Mouse (Mus musculus) E14TG2a.4 (cell line): ENCODE results near the gene Fn1.

Source experiments
- CTCF ChIP-seq: conservative IDR thresholded peaks from 2 replicates; pipeline ENCODE4 v1.5.1; 2014; ENCODE audit warnings: low read length
- NANOG ChIP-seq: IDR thresholded peaks from 2 replicates; pipeline ENCODE4 v1.6.1; 2014; ENCODE audit warnings: borderline replicate concordance, low read length, mixed read lengths
- POU5F1 ChIP-seq: IDR thresholded peaks from 2 replicates; pipeline ENCODE4 v1.6.1; 2014; ENCODE audit warnings: low read length, borderline replicate concordance

DNA sequence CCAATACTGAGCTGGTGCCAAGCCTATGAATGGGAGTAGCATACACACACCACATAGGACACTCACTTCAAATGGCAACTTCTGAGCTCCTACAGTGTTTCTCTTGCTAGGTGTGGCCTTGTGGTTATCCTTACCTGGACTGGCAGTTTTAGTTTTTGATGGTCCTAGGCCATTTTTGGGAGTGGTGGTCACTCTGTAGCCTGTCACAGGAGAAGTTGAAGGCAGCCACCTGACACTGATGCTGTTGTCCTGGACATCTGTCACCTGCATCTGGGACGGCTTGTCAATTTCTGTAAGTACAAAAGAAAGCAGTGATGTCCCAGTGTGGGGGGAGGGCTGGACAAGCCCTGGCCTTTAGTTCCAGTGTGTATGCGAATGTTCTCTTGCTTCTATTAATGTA is 47.2 kb downstream of the Fn1 start:
- TF ChIP-seq CTCF, result no peak
- TF ChIP-seq NANOG, result no peak
- no peak for TF ChIP-seq POU5F1
